In the genomic region with DNA sequence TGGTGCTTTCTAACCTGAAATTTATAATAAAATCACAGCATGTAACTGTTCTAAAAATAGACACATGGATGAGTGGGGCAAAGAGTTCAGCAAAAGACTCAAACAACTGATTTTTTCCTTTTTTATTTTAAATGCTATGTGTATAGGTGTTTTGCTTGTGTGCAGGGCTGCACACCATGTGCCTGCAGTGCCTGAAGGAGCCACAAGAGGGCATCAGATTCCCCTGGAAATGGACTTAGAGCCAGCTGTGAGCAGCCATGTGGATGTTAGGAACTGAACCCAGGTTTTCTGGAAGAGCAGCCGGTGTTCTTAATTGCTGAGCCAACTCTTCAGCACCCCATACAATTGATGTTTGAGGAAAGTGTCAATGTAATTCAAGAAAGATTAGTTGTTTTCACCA, we compare ENCODE assay signal across 8 mouse cellular contexts. TPM values are rescaled to one million over a fixed set of nuclear protein-coding genes. Genes with fewer than 3 reads are reported as not detected.
DNase-seq lines count a peak whose midpoint lies in the region; ATAC-seq and TF ChIP-seq lines count a peak whose summit lies in the region.

No protein-coding gene starts in this region.

- H3K27me3 ChIP-seq in lung, embryonic 14.5 days (ENCODE audit: insufficient read depth, low read length) = no peaks in the 10 kb centered on the region
- no peaks in the 10 kb centered on the region for H3K27me3 ChIP-seq in hindbrain, embryonic 12.5 days

- no peak overlapping the region for H3K9ac ChIP-seq in lung, embryonic 14.5 days
- H3K9ac ChIP-seq in hindbrain, embryonic 12.5 days = no peak overlapping the region

- H3K27ac ChIP-seq in lung, embryonic 14.5 days (ENCODE audit: low read depth) = no peak overlapping the region
- no peak overlapping the region for H3K27ac ChIP-seq in hindbrain, embryonic 12.5 days

- H3K4me1 ChIP-seq in lung, embryonic 14.5 days (ENCODE audit: insufficient read depth) = no peaks in the 10 kb centered on the region
- H3K4me1 ChIP-seq in hindbrain, embryonic 12.5 days = peaks cover 2% of the 10 kb centered on the region; the same call in 1 of the 2 replicates

- WGBS in lung, embryonic 14.5 days = 86% methylated on average over 1 of the region's 1 CpGs
- whole genome bisulfite sequencing in hindbrain, embryonic 12.5 days = 86% methylated on average over 1 of the region's 1 CpGs

- no peak overlapping the region for H3K4me3 ChIP-seq in lung, embryonic 14.5 days (ENCODE audit: low read depth, low read length)
- H3K4me3 ChIP-seq in hindbrain, embryonic 12.5 days = no peak overlapping the region

- no peaks in the 10 kb centered on the region for H3K36me3 ChIP-seq in lung, embryonic 14.5 days (ENCODE audit: insufficient read depth)
- peaks cover 9% of the 10 kb centered on the region for H3K36me3 ChIP-seq in hindbrain, embryonic 12.5 days

- ATAC-seq in cerebellum, adult (ENCODE audit: insufficient number of reproducible peaks, low FRiP score, low TSS enrichment) = no peak
- no peak for ATAC-seq in lung, embryonic 14.5 days (ENCODE audit: insufficient read depth)
- ATAC-seq in hindbrain, embryonic 12.5 days (ENCODE audit: low FRiP score) = no peak

- H3K4me2 ChIP-seq in lung, embryonic 14.5 days = no peak overlapping the region
- H3K4me2 ChIP-seq in hindbrain, embryonic 12.5 days (replicated peaks) = no peak overlapping the region

- TF ChIP-seq CTCF in lung, embryonic 14.5 days (IDR thresholded peaks at IDR 0.05; ENCODE audit: low read depth) = peak; percentile 63

- peak; percentile 26 to 50 for DNase-seq in cerebellum, postnatal 14 days
- DNase-seq in lung, embryonic 14.5 days = peak; percentile 62
- no peak for DNase-seq in lung, postnatal 25 days (ENCODE audit: low spot score)
- peak; percentile 35 for DNase-seq in embryo, embryonic 10 days (ENCODE audit: low spot score)
- peak; percentile 22 for DNase-seq in naive thymus-derived CD4-positive, alpha-beta T cell, adult 2 months (ENCODE audit: low read depth)
- no peak for DNase-seq in T-cell, adult 2 months (ENCODE audit: low spot score)

- no peaks in the 10 kb centered on the region for H3K9me3 ChIP-seq in lung, embryonic 14.5 days (ENCODE audit: low read depth, low read length)
- 0 out of 2 replicates have a peak, but pooled peaks cover 3% of the 10 kb centered on the region for H3K9me3 ChIP-seq in hindbrain, embryonic 12.5 days (replicated peaks)

RNA-seq across cellular contexts. Expression of a gene that starts 25.0 kb away (rescaled TPM):
- polyA plus RNA-seq in lung, embryonic 14.5 days (2014; fragmentation: Nextera tagmentation; extraction: Ambion mirVana) = 2.5 and 3.8 TPM in 2 replicates
- 15.7 and 16.2 TPM in 2 replicates for polyA plus RNA-seq in hindbrain, embryonic 12.5 days (2016; fragmentation: Nextera tagmentation; extraction: Ambion mirVana)

RNA-seq across cellular contexts. Expression of a gene that starts 31.9 kb away (rescaled TPM):
- polyA plus RNA-seq in lung, embryonic 14.5 days (2014; fragmentation: Nextera tagmentation; extraction: Ambion mirVana) = 34.7 and 38.3 TPM in 2 replicates
- 24.3 and 24.5 TPM in 2 replicates for polyA plus RNA-seq in hindbrain, embryonic 12.5 days (2016; fragmentation: Nextera tagmentation; extraction: Ambion mirVana)

RNA-seq across cellular contexts. Expression of a gene that starts 32.2 kb away (rescaled TPM):
- 0.16 and 0.20 TPM in 2 replicates for polyA plus RNA-seq in lung, embryonic 14.5 days (2014; fragmentation: Nextera tagmentation; extraction: Ambion mirVana)
- 0.23 and 0.55 TPM in 2 replicates for polyA plus RNA-seq in hindbrain, embryonic 12.5 days (2016; fragmentation: Nextera tagmentation; extraction: Ambion mirVana)

Comparison
In these comparisons a context has a peak if more than half of its experiments do, and no peak if none do; other contexts are left out.
1. DNase-seq: peak in cerebellum, postnatal 14 days (2 of 2), lung, embryonic 14.5 days (single experiment), embryo, embryonic 10 days (single experiment) and naive thymus-derived CD4-positive, alpha-beta T cell, adult 2 months (single experiment); none in lung, postnatal 25 days (single experiment) and T-cell, adult 2 months (single experiment).